Mouse (Mus musculus): ENCODE measurements around the gene Ankrd42.

The Ankrd42 gene

DNA sequence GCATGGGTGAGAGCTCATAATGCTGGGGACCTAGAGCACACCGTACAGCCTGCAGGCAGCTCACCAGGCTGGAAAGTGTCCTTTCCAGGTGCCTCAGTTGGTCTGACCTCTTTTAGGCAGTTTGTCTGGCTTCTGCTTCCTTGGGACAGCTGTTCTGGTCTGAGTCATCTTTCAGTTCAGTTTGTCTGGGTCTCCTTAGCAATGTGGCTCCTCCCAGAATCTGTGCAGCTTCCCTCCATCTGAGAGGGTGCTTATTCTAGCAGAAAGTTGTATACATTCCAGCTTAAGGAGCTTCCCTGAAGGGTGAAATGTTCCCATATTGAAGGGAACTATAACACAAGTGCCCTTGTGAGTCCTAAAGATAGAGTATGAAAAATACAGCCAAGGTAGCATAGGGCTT lies 70.2 kb downstream of the Ankrd42 start:
- DNase-seq (ENCODE audit: low spot score in 2 of 2) = no peak

DNA sequence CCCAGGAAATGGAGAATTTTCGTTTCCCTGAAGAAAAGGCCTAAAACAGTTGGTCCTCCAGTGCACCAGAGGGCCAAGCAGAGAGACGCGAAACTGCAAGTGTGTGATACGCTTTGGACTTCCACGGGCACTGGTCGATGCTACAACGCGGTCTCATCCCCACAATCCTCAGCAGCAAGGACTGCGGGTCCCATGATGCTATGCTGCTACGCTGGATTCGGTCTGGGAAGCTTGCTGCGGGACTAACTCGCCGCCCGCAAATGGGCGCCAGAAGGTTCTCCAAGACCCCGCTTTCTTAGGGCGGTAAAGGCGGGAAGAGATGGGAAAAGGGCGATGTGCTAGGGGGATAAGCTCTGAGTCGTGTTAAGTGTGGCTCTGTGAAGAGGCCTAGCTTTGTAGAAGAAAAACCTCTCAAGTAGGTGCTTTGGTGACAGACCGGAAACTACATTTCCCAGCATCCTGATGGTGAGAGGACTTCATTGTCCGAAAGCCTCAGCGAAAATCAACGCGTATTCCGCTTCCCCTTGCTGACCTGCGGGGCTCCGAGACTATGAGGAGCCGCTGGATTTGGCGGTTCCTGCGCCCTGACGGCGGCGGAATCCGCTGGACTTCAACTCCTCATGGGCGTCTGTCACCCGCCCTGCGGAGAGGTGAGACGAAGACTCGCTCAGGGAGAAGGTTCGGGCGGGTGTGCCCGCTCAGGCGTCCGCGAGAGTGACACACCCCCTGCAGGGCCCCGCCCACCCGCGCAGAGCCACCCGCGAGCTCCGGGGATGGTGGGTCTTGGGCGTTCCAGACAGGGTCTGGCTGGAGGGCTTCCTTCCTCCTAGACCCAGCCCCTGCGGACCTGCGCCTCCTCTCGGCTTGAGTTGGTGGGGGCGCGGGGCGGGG lies 75.7 kb downstream of the Ankrd42 start, which contains the start of gene Ccdc90b:
TSS of gene Ccdc90b (plus strand) at position 164 of the 891 bp plus-strand sequence.
- DNase-seq (ENCODE audit: low spot score in 2 of 2) = peak; percentile 73 to 74

DNA sequence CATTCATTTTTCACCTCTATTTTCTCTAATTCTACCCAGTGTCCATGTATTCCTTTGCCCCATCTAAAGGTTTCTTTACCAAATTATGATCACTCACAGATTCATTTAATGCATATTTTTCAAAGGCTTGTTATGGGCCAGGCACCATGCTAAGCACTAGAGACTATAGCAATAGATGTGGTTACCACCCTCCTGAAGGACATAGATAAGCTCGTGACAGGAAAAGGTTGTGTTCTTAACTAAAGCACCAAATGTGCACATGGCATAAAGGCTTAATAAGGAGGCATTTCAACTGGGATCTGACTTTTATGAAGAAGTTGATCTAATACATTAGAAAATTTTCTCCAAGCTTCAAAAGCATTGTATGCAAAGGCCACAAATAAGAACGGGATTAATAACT lies 78.2 kb downstream of the Ankrd42 start:
- no peak for DNase-seq (ENCODE audit: low spot score in 2 of 2)

DNA sequence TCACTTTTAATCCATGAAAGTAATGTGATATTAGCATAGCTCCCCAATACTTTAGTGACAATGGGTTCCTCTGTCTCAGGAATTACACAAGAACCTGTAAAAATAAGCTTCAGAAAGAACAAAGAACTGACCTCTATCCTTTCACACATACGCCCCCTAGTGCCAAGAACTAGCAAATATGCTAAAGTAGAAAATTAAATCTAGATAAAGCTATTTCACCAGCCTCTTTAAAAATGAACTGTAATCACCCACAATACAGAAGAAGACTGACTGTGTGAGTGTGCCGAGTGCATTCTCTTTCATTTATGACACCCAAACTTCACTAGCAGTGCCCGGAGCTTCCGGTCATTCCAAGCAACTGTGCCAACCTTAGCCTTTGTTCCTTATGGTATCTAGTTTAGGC lies 86.0 kb downstream of the Ankrd42 start:
- DNase-seq (ENCODE audit: low spot score in 2 of 2) = peak in 1 of 2 experiments; percentile 30

DNA sequence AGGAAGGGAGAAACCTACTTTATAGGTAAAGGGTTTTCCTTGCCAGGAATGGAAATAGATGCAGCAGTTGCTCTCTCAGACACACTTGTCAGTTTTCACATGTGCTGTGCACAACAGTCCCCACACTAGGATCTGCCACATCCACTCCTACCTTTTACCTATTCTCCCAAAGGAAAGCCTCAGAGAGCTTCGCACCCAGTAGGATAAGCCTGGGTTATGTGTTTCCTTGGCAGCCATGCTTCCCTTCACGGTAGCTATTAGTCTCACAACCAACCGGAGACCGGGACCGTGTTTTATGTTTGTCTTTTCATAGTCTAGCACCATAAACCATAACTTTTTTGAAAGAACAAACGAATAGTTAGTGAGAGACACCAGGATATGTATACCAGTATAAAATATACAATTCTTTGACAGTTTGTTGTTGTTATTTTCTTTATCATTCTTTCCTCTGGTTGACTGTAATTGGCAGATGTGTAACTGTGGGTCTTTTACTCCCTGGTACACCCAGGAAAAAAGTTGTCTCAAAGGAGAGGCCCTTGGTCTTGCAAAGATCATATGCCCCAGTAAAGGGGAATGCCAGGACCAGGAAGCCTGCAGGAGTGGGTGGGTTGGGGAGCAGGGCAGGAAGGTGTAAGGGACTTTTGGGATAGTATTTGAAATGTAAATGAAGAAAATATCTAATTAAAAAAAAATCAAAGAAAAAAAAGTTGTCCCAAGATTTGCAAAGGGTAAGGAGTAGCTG lies 86.5 kb downstream of the Ankrd42 start:
- DNase-seq (ENCODE audit: low spot score in 2 of 2) = no peak

DNA sequence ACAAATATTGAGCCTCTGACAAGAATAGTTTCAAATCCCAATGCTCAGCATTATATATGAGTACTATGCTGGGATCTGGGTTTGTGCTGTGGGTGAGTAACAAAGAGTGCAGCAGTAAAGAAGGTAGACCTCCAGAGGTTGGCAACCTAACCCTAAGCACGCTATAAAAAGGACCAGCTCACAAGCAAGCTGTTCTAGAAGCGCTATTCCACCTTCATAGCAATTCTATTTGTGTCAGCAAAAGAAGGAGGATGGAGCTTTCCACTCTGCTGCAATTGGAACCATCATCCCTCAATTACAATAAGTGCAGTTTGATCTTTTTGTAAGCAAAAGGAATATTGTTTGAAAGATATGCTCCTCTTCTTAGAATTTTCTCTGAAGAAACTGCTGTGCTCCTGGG lies 90.2 kb downstream of the Ankrd42 start:
- no peak for DNase-seq (ENCODE audit: low spot score in 2 of 2)

DNA sequence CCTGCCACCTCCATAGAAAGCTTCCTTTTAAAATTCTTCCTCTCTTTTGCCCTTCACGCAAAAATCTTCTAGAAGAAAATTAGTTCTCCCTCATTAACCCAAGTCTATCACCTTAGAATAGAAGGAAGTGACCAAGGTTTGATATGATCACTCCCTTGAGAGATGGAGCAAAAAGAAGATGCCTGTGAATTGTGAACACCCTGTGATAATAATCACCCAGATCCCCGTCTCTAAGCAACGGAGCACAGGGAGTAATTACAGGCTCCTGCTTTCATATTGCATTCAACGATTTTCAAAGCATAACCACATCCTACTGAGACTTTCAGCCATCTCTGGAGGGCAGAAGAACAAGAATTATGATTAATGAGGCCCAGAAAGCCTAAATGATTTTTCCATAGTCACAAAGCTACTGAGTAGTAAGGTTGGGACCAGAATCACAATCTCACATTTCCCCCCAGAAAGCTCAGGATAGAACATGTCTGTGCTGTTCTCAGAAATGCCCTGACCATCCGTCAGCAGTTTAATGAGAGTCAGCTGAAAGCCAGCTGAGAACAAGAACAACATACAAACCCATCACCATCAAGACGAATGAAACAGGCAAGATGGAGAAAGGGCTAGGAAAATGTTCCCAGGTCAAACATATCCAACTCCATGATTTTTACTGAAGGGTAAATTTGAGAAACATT lies 104.4 kb downstream of the Ankrd42 start:
- DNase-seq (ENCODE audit: low spot score in 2 of 2) = no peak
